Mouse (Mus musculus) midbrain, embryonic 12.5 days (tissue): ENCODE measurements at regions not wholly inside any gene's neighbourhood (a gene's known extent, or its start where the extent isn't known, plus 50 kb on each side); places are given as distances from the start of the nearest gene placed in this dataset.
A peak's percentile ranks its signal among the peaks of the same experiment; 100 is the strongest.
"Not testable (repeated sequence)": the region's sequence is repeated elsewhere in the genome, so short reads cannot be mapped to it uniquely, and the experiment has no call there.

ENCODE experiments used
- ATAC-seq: fragments of 200-750 bp; cut with Nextera tagmentation; 2 replicates; pipeline ENCODE4 v1.8.0; 2017; ENCODE audit warnings: low read depth, moderate TSS enrichment, moderate library complexity; ENCODE audit not compliant: low FRiP score
- H3K27ac ChIP-seq: fragments of 300-500 bp; sonication (generic); replicated peaks from 2 replicates; pipeline ENCODE4 v1.5.1; 2016; ENCODE audit warnings: mild to moderate bottlenecking
- H3K27me3 ChIP-seq: fragments of 300-500 bp; sonication (generic); 2 replicates; pipeline ENCODE4 v1.6.1; 2016; ENCODE audit warnings: mild to moderate bottlenecking
- H3K36me3 ChIP-seq: fragments of 300-500 bp; sonication (generic); 2 replicates; pipeline ENCODE4 v1.6.1; 2016
- H3K4me1 ChIP-seq: fragments of 300-500 bp; sonication (generic); 2 replicates; pipeline ENCODE4 v1.6.1; 2016
- H3K4me2 ChIP-seq: fragments of 300-500 bp; sonication (generic); replicated peaks from 2 replicates; pipeline ENCODE4 v1.6.1; 2016; ENCODE audit warnings: mild to moderate bottlenecking, moderate library complexity
- H3K4me3 ChIP-seq: fragments of 300-500 bp; sonication (generic); 2 replicates; pipeline ENCODE4 v1.5.1; 2016; ENCODE audit warnings: mild to moderate bottlenecking
- H3K9ac ChIP-seq: fragments of 300-500 bp; sonication (generic); replicated peaks from 2 replicates; pipeline ENCODE4 v1.6.1; 2016; ENCODE audit warnings: mild to moderate bottlenecking, moderate library complexity
- H3K9me3 ChIP-seq: fragments of 300-500 bp; sonication (generic); 2 replicates; pipeline ENCODE4 v1.6.1; 2016; ENCODE audit warnings: mild to moderate bottlenecking
- WGBS: fragments of 180-500 bp; shearing (Covaris S2); methylation state at CpG from one replicate; pipeline ENCODE4 v1.1.7; 2016; 5-methylcytosine and 5-hydroxymethylcytosine counted together

DNA sequence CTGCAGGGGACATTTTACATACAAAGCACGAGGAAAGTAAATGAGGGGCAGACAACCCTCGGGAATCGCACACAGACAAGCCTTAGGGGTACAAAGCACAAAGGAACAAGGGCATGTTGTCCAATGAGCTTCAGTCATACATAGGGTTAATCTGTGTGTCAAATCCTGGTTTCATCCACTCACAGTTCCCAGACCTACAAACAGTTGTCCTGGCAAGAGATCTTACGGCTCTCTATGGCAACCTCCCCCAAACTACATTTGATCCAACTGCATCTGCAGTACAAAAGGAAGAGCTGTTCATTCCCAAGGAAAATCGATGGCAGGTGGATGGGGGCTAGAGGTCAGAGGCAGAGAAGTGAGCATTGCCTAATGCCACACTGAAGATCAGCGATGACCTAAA is 413.9 kb downstream of the Med10 start:
- 45% methylated on average over 6 of the region's 6 CpGs for WGBS
- Histone ChIP-seq H3K27me3 (no peaks in the 10 kb centered on the region), H3K4me1 (peaks cover 10% of the 10 kb centered on the region; the same call in 1 of the 2 replicates), H3K9me3 (no peaks in the 10 kb centered on the region), H3K27ac (no peak overlapping the region), H3K36me3 (no peaks in the 10 kb centered on the region), H3K4me2 (no peak overlapping the region), H3K9ac (no peak overlapping the region), H3K4me3 (no peak overlapping the region)
- peak; percentile 38; the same call in 1 of the 2 replicates for ATAC-seq

- no peak for ATAC-seq
- Histone ChIP-seq H3K36me3 (no peaks in the 10 kb centered on the region), H3K4me2 (no peak overlapping the region), H3K4me1 (peaks cover 10% of the 10 kb centered on the region; the same call in 1 of the 2 replicates), H3K27ac (no peak overlapping the region), H3K9ac (no peak overlapping the region), H3K4me3 (no peak overlapping the region), H3K27me3 (no peaks in the 10 kb centered on the region), H3K9me3 (no peaks in the 10 kb centered on the region)
- 61% methylated on average over 15 of the region's 15 CpGs for WGBS
These were observed 415.4 kb downstream of the Med10 start for GRCm38 (mm10) chr13:70217429-70218133.

GRCm38 (mm10) chr13:70223485-70223884 is 413.9 kb downstream of the Ice1 start:
- H3K27me3 ChIP-seq, result no peaks in the 10 kb centered on the region
- no peak overlapping the region for H3K9ac ChIP-seq
- no peak for ATAC-seq
- no peak overlapping the region for H3K4me2 ChIP-seq
- no peaks in the 10 kb centered on the region for H3K9me3 ChIP-seq
- no peaks in the 10 kb centered on the region for H3K4me1 ChIP-seq
- 91% methylated on average over 5 of the region's 5 CpGs for WGBS
- H3K4me3 ChIP-seq, result no peak overlapping the region
- H3K36me3 ChIP-seq, result no peaks in the 10 kb centered on the region
- H3K27ac ChIP-seq, result no peak overlapping the region

- no peak for ATAC-seq
- no peaks in the 10 kb centered on the region for H3K9me3 ChIP-seq
- no peak overlapping the region for H3K9ac ChIP-seq
- 79% methylated on average over 6 of the region's 6 CpGs for WGBS
- H3K4me1 ChIP-seq, result no peaks in the 10 kb centered on the region
- no peaks in the 10 kb centered on the region for H3K36me3 ChIP-seq
- no peak overlapping the region for H3K4me3 ChIP-seq
- H3K27ac ChIP-seq, result no peak overlapping the region
- H3K27me3 ChIP-seq, result no peaks in the 10 kb centered on the region
- no peak overlapping the region for H3K4me2 ChIP-seq
These were observed 410.3 kb downstream of the Ice1 start for GRCm38 (mm10) chr13:70227167-70227566.

DNA sequence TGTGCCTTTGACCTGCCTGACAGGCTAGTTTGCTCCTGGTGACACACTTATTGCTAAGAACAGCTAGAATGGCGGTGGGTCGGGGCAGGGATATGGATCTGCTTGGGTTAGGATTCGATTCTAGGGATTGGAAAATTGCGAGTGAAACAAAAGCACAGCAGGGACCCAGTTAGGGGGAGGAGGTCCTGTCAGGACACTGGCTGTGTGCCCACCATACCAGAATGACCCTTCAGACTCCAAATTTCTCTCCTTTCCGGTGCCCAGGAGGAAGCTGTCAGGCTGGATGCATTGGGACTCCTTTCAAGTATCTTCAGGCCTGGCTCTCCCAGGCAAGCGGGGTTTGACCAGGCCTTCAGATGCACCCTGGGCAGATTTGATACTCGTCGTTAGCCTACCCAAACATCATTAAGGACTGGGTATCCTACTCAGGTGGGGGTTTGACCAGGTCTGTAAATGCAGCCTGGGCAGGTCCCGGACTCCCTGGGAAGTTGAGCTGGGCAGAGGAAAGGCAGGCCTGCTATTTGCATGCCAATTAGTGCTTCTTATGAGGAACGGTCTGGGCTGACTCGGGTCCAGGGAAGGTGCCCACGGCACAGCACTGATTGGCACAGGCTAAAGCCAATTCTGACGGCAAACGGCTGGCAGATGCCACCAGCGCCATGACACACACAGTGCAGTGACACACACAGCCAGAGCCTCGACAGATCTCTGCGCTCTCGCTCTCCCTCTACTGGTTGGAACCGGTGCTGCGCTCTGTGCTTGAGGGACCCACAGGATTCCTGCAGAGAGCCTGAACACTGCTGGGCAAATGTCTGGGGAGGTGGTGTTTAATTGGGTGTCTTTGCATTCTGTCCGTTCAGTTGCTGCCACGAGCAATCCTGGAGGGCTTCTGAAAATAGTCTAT is 403.3 kb downstream of the Ice1 start:
- Histone ChIP-seq H3K9ac (no peak overlapping the region), H3K27me3 (0 out of 2 replicates have a peak, but pooled peaks cover 8% of the 10 kb centered on the region), H3K9me3 (no peaks in the 10 kb centered on the region), H3K36me3 (no peaks in the 10 kb centered on the region), H3K4me3 (peak overlapping the region; percentile 14; the same call in 1 of the 2 replicates), H3K4me1 (peaks cover 5% of the 10 kb centered on the region; the same call in 1 of the 2 replicates), H3K27ac (no peak overlapping the region), H3K4me2 (peak overlapping the region; percentile 42)
- 32% methylated on average over 22 of the region's 22 CpGs for WGBS
- peak; percentile 91 for ATAC-seq

DNA sequence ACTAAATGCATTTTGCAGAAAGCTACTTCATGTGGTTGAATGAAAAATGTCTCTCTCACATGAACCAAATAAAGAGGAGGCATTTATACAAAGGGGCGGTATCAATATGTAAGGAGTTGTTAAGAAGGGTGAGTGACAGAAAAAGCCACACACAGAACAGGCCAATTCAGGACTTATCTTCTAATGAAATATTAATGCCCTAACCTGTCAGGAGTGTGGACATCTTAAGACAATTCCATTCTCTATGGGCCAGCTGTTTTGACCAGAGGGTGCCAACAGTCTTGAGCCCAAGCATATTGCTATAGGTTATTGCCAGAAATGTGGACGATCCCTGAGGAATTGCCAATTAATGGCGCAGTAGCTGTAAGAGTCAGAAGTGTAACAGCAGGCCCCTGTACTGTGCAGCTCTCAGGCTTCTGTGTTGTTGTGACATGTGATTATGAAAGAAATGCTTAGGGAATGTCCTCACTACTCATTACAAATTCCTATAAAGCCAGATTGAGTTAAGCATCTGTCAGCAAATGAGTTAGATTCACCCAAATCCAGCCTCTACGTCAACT is 393.8 kb downstream of the Ice1 start:
- no peak overlapping the region for H3K9ac ChIP-seq
- H3K4me1 ChIP-seq, result no peaks in the 10 kb centered on the region; the same call in 1 of the 2 replicates
- no peaks in the 10 kb centered on the region for H3K36me3 ChIP-seq
- 87% methylated on average over 4 of the region's 4 CpGs for WGBS
- H3K27ac ChIP-seq, result no peak overlapping the region
- no peak overlapping the region for H3K4me2 ChIP-seq
- ATAC-seq, result no peak
- H3K9me3 ChIP-seq, result no peaks in the 10 kb centered on the region
- no peaks in the 10 kb centered on the region for H3K27me3 ChIP-seq
- no peak overlapping the region for H3K4me3 ChIP-seq

DNA sequence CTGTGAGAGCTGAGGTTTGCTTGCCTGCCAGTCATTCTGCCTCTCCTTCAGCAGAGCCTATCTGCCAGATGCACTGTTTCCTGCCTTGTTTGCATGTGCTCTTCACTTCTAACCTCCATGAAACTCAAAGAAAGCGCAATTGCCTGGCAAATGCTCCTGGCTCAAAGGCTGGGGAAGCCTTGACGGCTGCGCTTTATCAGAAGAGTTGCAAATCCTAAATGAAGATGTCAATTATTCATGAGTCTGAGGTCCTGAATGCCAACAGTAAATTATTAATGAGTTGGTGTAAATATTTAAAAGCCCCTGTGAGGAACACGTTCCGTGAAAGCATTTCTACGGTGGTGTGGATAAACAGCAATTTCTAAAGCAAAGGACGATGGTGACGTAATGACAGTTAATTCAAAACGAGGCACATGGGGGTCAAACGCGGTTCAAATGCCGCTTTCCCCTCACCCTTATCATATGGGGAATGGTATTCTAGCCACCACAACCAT is 377.4 kb downstream of the Ice1 start:
- Histone ChIP-seq H3K9me3 (no peaks in the 10 kb centered on the region), H3K36me3 (no peaks in the 10 kb centered on the region), H3K27me3 (no peaks in the 10 kb centered on the region), H3K9ac (no peak overlapping the region), H3K4me1 (0 out of 2 replicates have a peak, but pooled peaks cover 3% of the 10 kb centered on the region), H3K27ac (0 out of 2 replicates have a peak overlapping the region, but pooled peaks have one; percentile 35), H3K4me2 (no peak overlapping the region), H3K4me3 (no peak overlapping the region)
- WGBS, result 51% methylated on average over 12 of the region's 12 CpGs
- ATAC-seq, result peak; percentile 58

DNA sequence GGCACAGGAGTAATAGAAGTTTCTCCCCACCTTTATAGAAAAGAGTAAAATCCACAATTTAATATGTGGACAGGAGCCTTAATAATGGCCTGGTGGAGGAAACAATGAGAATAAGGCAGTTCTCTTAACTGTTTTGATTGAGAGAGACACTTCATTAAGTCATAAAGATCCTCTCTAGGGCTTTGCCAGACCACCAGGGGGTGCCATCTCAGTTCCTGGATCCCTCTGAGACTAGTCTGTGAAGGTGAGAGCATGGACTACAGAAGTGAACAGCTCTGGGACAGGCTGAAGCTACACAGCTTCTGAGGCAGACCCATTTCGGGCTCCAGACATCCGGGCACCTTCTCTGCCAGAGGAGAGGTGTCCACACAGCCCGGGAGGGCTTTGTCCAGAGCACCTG is 373.8 kb downstream of the Ice1 start:
- WGBS, result 90% methylated on average over 3 of the region's 3 CpGs
- Histone ChIP-seq H3K4me2 (no peak overlapping the region), H3K4me1 (0 out of 2 replicates have a peak, but pooled peaks cover 3% of the 10 kb centered on the region), H3K36me3 (no peaks in the 10 kb centered on the region), H3K4me3 (no peak overlapping the region), H3K9me3 (no peaks in the 10 kb centered on the region), H3K27me3 (no peaks in the 10 kb centered on the region), H3K27ac (no peak overlapping the region), H3K9ac (no peak overlapping the region)
- ATAC-seq, result no peak

- H3K36me3 ChIP-seq, ATAC-seq, H3K4me2 ChIP-seq, H3K27ac ChIP-seq, H3K27me3 ChIP-seq, H3K4me3 ChIP-seq, H3K9me3 ChIP-seq, H3K4me1 ChIP-seq, H3K9ac ChIP-seq: not testable (repeated sequence)
- 90% methylated on average over 10 of the region's 10 CpGs for WGBS
These were observed 360.5 kb downstream of the Ice1 start for GRCm38 (mm10) chr13:70276884-70277378.

DNA sequence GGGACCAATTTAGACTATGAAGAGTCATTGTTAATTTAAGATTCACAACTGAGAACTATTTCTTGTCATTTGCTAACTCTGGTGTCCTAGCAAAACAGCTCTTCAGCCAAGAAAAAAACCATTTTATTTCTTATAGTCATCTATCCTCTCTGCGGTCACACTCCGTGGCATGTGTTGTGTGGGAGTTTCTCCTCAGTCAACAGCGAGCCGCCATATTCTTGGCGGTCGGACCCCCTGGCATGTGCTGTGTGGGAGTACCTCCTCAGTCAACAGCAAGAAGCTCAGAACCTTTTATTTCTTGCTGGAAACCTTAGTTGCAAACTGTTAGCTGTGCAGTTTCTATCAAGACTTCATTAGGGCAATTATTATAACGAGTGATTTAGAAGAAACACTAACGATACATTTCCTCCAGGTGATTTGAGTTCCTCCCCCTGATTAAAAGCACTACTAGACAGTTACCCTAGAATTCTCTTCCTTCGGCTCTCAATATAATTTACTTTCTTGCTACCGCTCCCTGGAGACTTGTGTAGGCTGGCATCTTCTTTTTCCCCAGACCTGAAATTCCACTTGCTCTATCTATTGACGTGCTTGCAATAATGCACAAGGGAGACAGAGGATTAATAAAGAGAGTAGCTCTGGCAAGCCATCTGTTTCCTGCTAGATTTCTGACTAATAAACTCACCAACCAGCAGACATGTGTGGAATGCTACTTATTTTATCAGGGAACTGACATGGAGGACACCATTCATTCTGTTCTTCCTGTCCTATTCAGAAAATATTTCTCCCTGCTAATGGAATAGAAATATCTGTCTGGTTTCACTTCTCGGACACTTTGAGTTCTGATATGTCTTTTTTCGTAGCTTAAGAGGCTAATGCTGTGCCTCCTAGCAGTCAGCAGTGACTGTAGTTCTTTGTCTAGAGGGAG is 359.5 kb downstream of the Ice1 start:
- 85% methylated on average over 13 of the region's 13 CpGs for WGBS

More for the DNA sequence above, 359.5 kb downstream of the Ice1 start:
- no peak overlapping the region for H3K27ac ChIP-seq
- no peaks in the 10 kb centered on the region for H3K36me3 ChIP-seq
- H3K4me1 ChIP-seq, result 0 out of 2 replicates have a peak, but pooled peaks cover 4% of the 10 kb centered on the region
- no peak overlapping the region for H3K4me3 ChIP-seq
- no peak overlapping the region for H3K4me2 ChIP-seq
- H3K9ac ChIP-seq, result no peak overlapping the region
- ATAC-seq, result no peak
- no peaks in the 10 kb centered on the region for H3K9me3 ChIP-seq
- no peaks in the 10 kb centered on the region for H3K27me3 ChIP-seq
